Mouse (Mus musculus): ENCODE measurements around the gene Cd59b. TPM values are rescaled to one million over a fixed set of nuclear protein-coding genes. Genes with fewer than 3 reads are reported as not detected.
"Not testable (repeated sequence)": the region's sequence is repeated elsewhere in the genome, so short reads cannot be mapped to it uniquely, and the experiment has no call there.

Cd59b gene
- total and polyA plus RNA-seq, 3 experiments, result 0.38 TPM; not detected in 2

- TF ChIP-seq GATA1 (IDR thresholded peaks at IDR 0.05; ENCODE audit: low read depth, low read length) (peak; percentile 63; the same call in 1 of the 2 replicates), ZNF384 (IDR thresholded peaks at IDR 0.05; ENCODE audit: low read depth, low read length) (no peak), MEF2A (IDR thresholded peaks at IDR 0.05; ENCODE audit: extremely low read depth, insufficient replicate concordance, low read depth, low read length, poor library complexity, severe bottlenecking) (no peak), BHLHE40 (IDR thresholded peaks at IDR 0.05; ENCODE audit: borderline replicate concordance, low read depth, low read length) (no peak), MAX (IDR thresholded peaks at IDR 0.05; ENCODE audit: low read length) (no peak), GABPA (IDR thresholded peaks at IDR 0.05; ENCODE audit: low read depth, low read length) (no peak), SIN3A (IDR thresholded peaks at IDR 0.05; ENCODE audit: low read length) (peak; percentile 26; the same call in 1 of the 2 replicates), NELFE (IDR thresholded peaks at IDR 0.05; ENCODE audit: low read depth, low read length) (no peak), KAT2A (conservative IDR thresholded peaks at IDR 0.05; ENCODE audit: low read depth, low read length) (no peak), CHD2 (IDR thresholded peaks at IDR 0.05; ENCODE audit: low read length) (no peak), ZMIZ1 (IDR thresholded peaks at IDR 0.05; ENCODE audit: low read depth, low read length) (no peak), ZC3H11A (IDR thresholded peaks at IDR 0.05; ENCODE audit: low read depth, low read length) (no peak), ZKSCAN1 (IDR thresholded peaks at IDR 0.05; ENCODE audit: low read depth, low read length) (no peak)
Observed at GRCm38 (mm10) chr2:104104800-104105199, 35.2 kb downstream of the Cd59b start (continued).

- H3K9ac ChIP-seq (ENCODE audit: control insufficient read depth, low read depth, low read length, poor library complexity, severe bottlenecking); H3K27me3 ChIP-seq (ENCODE audit: control insufficient read depth in 1 of 2, insufficient read depth in 2 of 2, low read length in 2 of 2); H3K36me3 ChIP-seq (ENCODE audit: control insufficient read depth in 1 of 2, insufficient read depth in 2 of 2, low read length in 2 of 2); DNase-seq (ENCODE audit: low read depth, low spot score); H3K4me3 ChIP-seq (ENCODE audit: control insufficient read depth in 1 of 2, insufficient read depth in 1 of 2, low read depth in 2 of 2, low read length in 2 of 2); H3K9me3 ChIP-seq (replicated peaks; ENCODE audit: insufficient read depth, low read length); H3K79me2 ChIP-seq (ENCODE audit: control insufficient read depth, insufficient read depth, low read length, poor library complexity); H3K27ac ChIP-seq (ENCODE audit: control insufficient read depth, low read depth, low read length): not testable (repeated sequence)
- peaks cover 0 to 22% of the 10 kb centered on the region in 2 experiments for H3K4me1 ChIP-seq (ENCODE audit: control insufficient read depth in 1 of 2, insufficient read depth in 2 of 2, low read length in 2 of 2)
Observed at GRCm38 (mm10) chr2:104109021-104109420, 39.4 kb downstream of the Cd59b start.

- peaks cover 0 to 18% of the 10 kb centered on the region in 2 experiments; a peak in 3 of 4 replicates for H3K4me1 ChIP-seq (ENCODE audit: control insufficient read depth in 1 of 2, insufficient read depth in 2 of 2, low read length in 2 of 2)
- peaks cover 0 to 7% of the 10 kb centered on the region in 2 experiments; a peak in 2 of 4 replicates for H3K36me3 ChIP-seq (ENCODE audit: control insufficient read depth in 1 of 2, insufficient read depth in 2 of 2, low read length in 2 of 2)
- no peak overlapping the region for H3K9ac ChIP-seq (ENCODE audit: control insufficient read depth, low read depth, low read length, poor library complexity, severe bottlenecking)
- H3K27ac ChIP-seq (ENCODE audit: control insufficient read depth, low read depth, low read length), result no peak overlapping the region
- DNase-seq (ENCODE audit: low read depth, low spot score), result no peak
- no peak overlapping the region for H3K4me3 ChIP-seq (ENCODE audit: control insufficient read depth in 1 of 2, insufficient read depth in 1 of 2, low read depth in 2 of 2, low read length in 2 of 2)
- H3K9me3 ChIP-seq (replicated peaks; ENCODE audit: insufficient read depth, low read length), result no peaks in the 10 kb centered on the region
- no peaks in the 10 kb centered on the region for H3K27me3 ChIP-seq (ENCODE audit: control insufficient read depth in 1 of 2, insufficient read depth in 2 of 2, low read length in 2 of 2)
- no peaks in the 10 kb centered on the region for H3K79me2 ChIP-seq (ENCODE audit: control insufficient read depth, insufficient read depth, low read length, poor library complexity)
- TF ChIP-seq MAFK (IDR thresholded peaks at IDR 0.05; ENCODE audit: borderline replicate concordance, low read depth, low read length) (no peak), CTCF (IDR thresholded peaks at IDR 0.05 in 2 of 3, conservative IDR thresholded peaks at IDR 0.05 in 1 of 3; ENCODE audit: control insufficient read depth in 1 of 3, insufficient read depth in 1 of 3, low read depth in 2 of 3, low read length in 3 of 3, poor library complexity in 1 of 3, severe bottlenecking in 1 of 3) (no peak), TAL1 (IDR thresholded peaks at IDR 0.05; ENCODE audit: low read length) (no peak), MAX (IDR thresholded peaks at IDR 0.05; ENCODE audit: low read length) (no peak), MAZ (IDR thresholded peaks at IDR 0.05; ENCODE audit: low read depth, low read length) (no peak), RCOR1 (IDR thresholded peaks at IDR 0.05; ENCODE audit: low read depth, low read length) (no peak), HCFC1 (IDR thresholded peaks at IDR 0.05; ENCODE audit: low read depth, low read length) (no peak), EP300 (IDR thresholded peaks at IDR 0.05; ENCODE audit: low read depth in 1 of 2, low read length in 2 of 2) (no peak), USF1 (IDR thresholded peaks at IDR 0.05; ENCODE audit: low read depth, low read length) (no peak), CHD2 (IDR thresholded peaks at IDR 0.05; ENCODE audit: low read length) (no peak), NRF1 (IDR thresholded peaks at IDR 0.05; ENCODE audit: insufficient read depth, low read depth, low read length, poor library complexity, severe bottlenecking) (no peak), KAT2A (conservative IDR thresholded peaks at IDR 0.05; ENCODE audit: low read depth, low read length) (no peak)
Observed at GRCm38 (mm10) chr2:104109528-104109927, 39.9 kb downstream of the Cd59b start.

Measured in MEL (cell line).